Mouse (Mus musculus): ENCODE measurements around the gene Tmem218. TPM values are rescaled to one million over a fixed set of nuclear protein-coding genes. Genes with fewer than 3 reads are reported as not detected.

The Tmem218 gene
- polyA plus RNA-seq, 1 experiment from 2014 or later = 11.9 TPM

DNA sequence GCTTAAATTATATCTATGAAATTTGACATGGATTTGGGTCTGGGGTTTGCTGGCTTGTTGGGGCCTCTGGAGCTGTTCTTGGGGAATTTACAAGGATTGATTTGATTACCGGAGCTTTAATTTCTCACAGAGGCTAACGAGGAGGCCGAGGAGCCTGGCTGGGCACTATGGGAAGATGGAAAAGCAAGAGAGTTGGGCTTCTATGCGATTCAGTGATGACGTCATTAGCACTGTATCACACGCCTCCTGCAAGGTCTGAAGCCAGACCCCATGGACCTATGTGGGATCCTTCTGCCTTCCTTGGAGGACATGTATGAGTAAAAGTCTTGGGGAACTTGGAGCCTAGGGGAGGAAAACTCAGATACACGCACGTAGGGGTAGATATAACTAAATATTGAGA lies 30.5 kb upstream of the Tmem218 start:
- DNase-seq (ENCODE audit: low spot score) (no peak), ATAC-seq (no peak)
- Histone ChIP-seq H3K4me2 (replicated peaks; ENCODE audit: low read depth, low read length) (no peak overlapping the region), H3K9me3 (ENCODE audit: low read length) (no peaks in the 10 kb centered on the region), H3K36me3 (ENCODE audit: insufficient read depth, low read length) (no peaks in the 10 kb centered on the region), H3K4me1 (ENCODE audit: insufficient read depth, low read depth, low read length) (peaks cover 4% of the 10 kb centered on the region; the same call in 1 of the 2 replicates), H3K27me3 (replicated peaks; ENCODE audit: insufficient read depth, low read length) (no peaks in the 10 kb centered on the region), H3K4me3 (ENCODE audit: low read depth, low read length) (no peak overlapping the region), H3K27ac (ENCODE audit: low read length) (no peak overlapping the region), H3K9ac (replicated peaks; ENCODE audit: low read depth) (no peak overlapping the region)
- 62% methylated on average over 8 of the region's 8 CpGs for WGBS
- TF ChIP-seq EP300 (IDR thresholded peaks at IDR 0.05) (no peak), CTCF (IDR thresholded peaks at IDR 0.05) (no peak)

DNA sequence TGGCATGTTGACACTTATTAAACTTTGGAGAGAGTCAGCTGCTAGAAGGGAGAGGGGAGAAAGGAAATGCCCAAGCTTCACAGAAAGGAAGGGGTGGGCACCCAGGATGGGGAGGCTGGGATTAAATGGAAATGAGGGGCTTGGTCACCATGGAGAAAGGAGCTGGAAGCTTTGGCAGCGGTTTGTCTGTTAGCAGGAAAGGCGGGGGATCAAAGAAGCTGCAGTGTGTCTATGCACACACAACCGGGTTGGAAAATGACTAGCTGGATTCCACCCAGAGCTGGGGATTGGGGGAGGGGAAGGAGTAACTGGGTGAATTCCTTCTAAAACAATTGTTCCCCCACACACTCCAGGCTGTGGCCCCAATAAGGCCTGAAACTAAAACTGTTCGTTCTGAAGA lies 29.1 kb upstream of the Tmem218 start:
- Histone ChIP-seq H3K9ac (replicated peaks; ENCODE audit: low read depth) (no peak overlapping the region), H3K27ac (ENCODE audit: low read length) (no peak overlapping the region), H3K4me2 (replicated peaks; ENCODE audit: low read depth, low read length) (no peak overlapping the region), H3K9me3 (ENCODE audit: low read length) (no peaks in the 10 kb centered on the region), H3K27me3 (replicated peaks; ENCODE audit: insufficient read depth, low read length) (no peaks in the 10 kb centered on the region), H3K4me1 (ENCODE audit: insufficient read depth, low read depth, low read length) (peaks cover 4% of the 10 kb centered on the region; the same call in 1 of the 2 replicates), H3K4me3 (ENCODE audit: low read depth, low read length) (no peak overlapping the region), H3K36me3 (ENCODE audit: insufficient read depth, low read length) (no peaks in the 10 kb centered on the region)
- WGBS = 29% methylated on average over 4 of the region's 4 CpGs
- ATAC-seq (no peak), DNase-seq (ENCODE audit: low spot score) (no peak)
- TF ChIP-seq EP300 (IDR thresholded peaks at IDR 0.05) (no peak), CTCF (IDR thresholded peaks at IDR 0.05) (no peak)

DNA sequence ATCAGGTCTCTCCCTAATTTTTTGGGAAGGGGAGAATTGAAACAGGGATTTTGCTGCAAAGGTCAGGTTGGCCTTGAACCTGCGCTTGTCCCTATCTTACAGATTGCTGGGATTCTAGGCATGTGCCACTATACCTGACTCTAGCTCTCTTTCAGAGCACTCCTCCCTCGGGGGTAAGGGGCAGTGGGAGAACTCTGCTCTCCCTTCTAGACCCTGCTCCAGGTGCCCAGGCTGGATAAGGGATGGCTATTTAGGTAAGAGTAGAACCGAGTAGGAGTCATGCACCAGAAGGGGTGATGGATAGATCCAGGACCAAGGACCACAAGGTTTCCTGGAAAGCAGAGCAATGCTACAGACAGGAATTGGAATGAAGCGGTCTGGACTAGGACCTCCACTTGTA lies 28.4 kb upstream of the Tmem218 start:
- 89% methylated on average over 4 of the region's 4 CpGs for WGBS
- no peaks in the 10 kb centered on the region for H3K36me3 ChIP-seq (ENCODE audit: insufficient read depth, low read length)
- no peaks in the 10 kb centered on the region for H3K27me3 ChIP-seq (replicated peaks; ENCODE audit: insufficient read depth, low read length)
- no peak overlapping the region for H3K4me3 ChIP-seq (ENCODE audit: low read depth, low read length)
- no peak for DNase-seq (ENCODE audit: low spot score)
- no peak overlapping the region for H3K9ac ChIP-seq (replicated peaks; ENCODE audit: low read depth)
- TF ChIP-seq CTCF (IDR thresholded peaks at IDR 0.05) (no peak), EP300 (IDR thresholded peaks at IDR 0.05) (no peak)
- H3K4me2 ChIP-seq (replicated peaks; ENCODE audit: low read depth, low read length) = no peak overlapping the region
- peaks cover 4% of the 10 kb centered on the region; the same call in 1 of the 2 replicates for H3K4me1 ChIP-seq (ENCODE audit: insufficient read depth, low read depth, low read length)
- no peak for ATAC-seq
- H3K9me3 ChIP-seq (ENCODE audit: low read length) = no peaks in the 10 kb centered on the region
- no peak overlapping the region for H3K27ac ChIP-seq (ENCODE audit: low read length)

DNA sequence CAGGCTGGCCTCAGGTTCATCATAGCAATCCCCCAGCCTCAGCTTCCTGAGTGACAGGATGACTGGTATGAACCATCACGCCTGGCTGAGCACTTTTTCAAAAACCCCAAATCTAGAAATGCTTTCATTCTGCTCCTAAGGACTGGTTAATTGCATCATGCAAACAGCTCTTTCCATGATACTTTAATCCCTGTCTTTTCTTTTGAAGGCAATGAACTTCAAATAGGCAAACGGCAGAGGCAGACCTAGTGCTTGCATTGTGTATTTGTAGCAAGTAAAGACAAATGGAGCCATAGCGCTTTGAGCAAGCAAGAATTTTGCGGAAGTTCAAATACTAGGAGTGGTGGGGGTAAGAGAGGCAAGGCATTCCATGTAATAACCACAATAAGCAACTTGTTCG lies 26.4 kb upstream of the Tmem218 start:
- H3K4me2 ChIP-seq (replicated peaks; ENCODE audit: low read depth, low read length) = no peak overlapping the region
- no peaks in the 10 kb centered on the region for H3K27me3 ChIP-seq (replicated peaks; ENCODE audit: insufficient read depth, low read length)
- no peak overlapping the region for H3K9ac ChIP-seq (replicated peaks; ENCODE audit: low read depth)
- peaks cover 4% of the 10 kb centered on the region; the same call in 1 of the 2 replicates for H3K4me1 ChIP-seq (ENCODE audit: insufficient read depth, low read depth, low read length)
- H3K36me3 ChIP-seq (ENCODE audit: insufficient read depth, low read length) = no peaks in the 10 kb centered on the region
- no peak overlapping the region for H3K27ac ChIP-seq (ENCODE audit: low read length)
- no peak overlapping the region for H3K4me3 ChIP-seq (ENCODE audit: low read depth, low read length)
- WGBS = 62% methylated on average over 5 of the region's 5 CpGs
- ATAC-seq (no peak), DNase-seq (ENCODE audit: low spot score) (no peak)
- TF ChIP-seq EP300 (IDR thresholded peaks at IDR 0.05) (no peak), CTCF (IDR thresholded peaks at IDR 0.05) (no peak)
- no peaks in the 10 kb centered on the region for H3K9me3 ChIP-seq (ENCODE audit: low read length)

DNA sequence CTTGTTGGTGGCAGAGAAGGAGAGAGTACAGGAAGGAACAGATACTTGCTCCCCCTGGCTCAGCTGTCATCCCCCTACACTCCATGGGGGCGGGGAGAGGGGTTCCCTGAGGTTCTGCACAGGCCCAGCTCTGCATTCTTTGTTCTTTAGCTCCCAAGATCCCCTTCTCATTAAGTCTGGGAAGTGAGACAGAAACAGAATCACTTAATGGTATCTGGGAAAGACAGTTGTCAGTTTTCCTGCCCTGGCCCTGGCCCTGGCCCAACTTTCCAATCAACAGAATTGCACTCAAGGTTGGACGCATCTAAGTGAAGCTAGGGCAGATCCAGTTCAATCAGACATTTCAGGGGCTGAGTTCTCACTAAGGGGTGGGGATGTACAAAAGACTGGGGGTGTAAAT lies 24.8 kb upstream of the Tmem218 start:
- Histone ChIP-seq H3K9me3 (ENCODE audit: low read length) (no peaks in the 10 kb centered on the region), H3K4me2 (replicated peaks; ENCODE audit: low read depth, low read length) (no peak overlapping the region), H3K27ac (ENCODE audit: low read length) (no peak overlapping the region), H3K4me3 (ENCODE audit: low read depth, low read length) (no peak overlapping the region), H3K27me3 (replicated peaks; ENCODE audit: insufficient read depth, low read length) (no peaks in the 10 kb centered on the region), H3K9ac (replicated peaks; ENCODE audit: low read depth) (no peak overlapping the region), H3K4me1 (ENCODE audit: insufficient read depth, low read depth, low read length) (peaks cover 4% of the 10 kb centered on the region; the same call in 1 of the 2 replicates), H3K36me3 (ENCODE audit: insufficient read depth, low read length) (no peaks in the 10 kb centered on the region)
- no peak for DNase-seq (ENCODE audit: low spot score)
- TF ChIP-seq EP300 (IDR thresholded peaks at IDR 0.05) (no peak), CTCF (IDR thresholded peaks at IDR 0.05) (no peak)
- ATAC-seq = no peak
- WGBS = 75% methylated on average over 2 of the region's 2 CpGs

DNA sequence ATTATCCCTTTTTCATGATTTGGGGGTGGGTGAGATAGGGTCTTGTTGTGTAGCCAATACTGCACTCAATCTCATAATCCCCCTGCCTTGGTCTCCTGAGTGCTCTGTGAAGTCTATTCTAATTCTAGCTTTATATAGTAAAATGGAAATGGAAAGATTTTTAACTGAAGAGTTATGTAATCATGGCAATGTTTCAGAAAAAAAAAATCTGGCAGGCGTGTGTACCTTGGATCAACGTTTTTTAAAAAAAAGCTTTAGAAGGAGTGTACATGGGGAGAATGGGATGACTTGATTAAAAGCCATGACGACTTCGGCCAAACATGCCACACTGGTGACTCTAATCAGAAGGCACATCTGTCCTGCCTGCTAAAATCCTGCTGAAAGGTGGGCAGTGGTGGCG lies 20.6 kb upstream of the Tmem218 start:
- Histone ChIP-seq H3K4me2 (replicated peaks; ENCODE audit: low read depth, low read length) (no peak overlapping the region), H3K4me3 (ENCODE audit: low read depth, low read length) (no peak overlapping the region), H3K9ac (replicated peaks; ENCODE audit: low read depth) (no peak overlapping the region), H3K4me1 (ENCODE audit: insufficient read depth, low read depth, low read length) (no peaks in the 10 kb centered on the region), H3K27me3 (replicated peaks; ENCODE audit: insufficient read depth, low read length) (no peaks in the 10 kb centered on the region), H3K36me3 (ENCODE audit: insufficient read depth, low read length) (no peaks in the 10 kb centered on the region), H3K27ac (ENCODE audit: low read length) (no peak overlapping the region), H3K9me3 (ENCODE audit: low read length) (no peaks in the 10 kb centered on the region; the same call in 1 of the 2 replicates)
- DNase-seq (ENCODE audit: low spot score) (no peak), ATAC-seq (no peak)
- WGBS = 65% methylated on average over 5 of the region's 5 CpGs
- TF ChIP-seq CTCF (IDR thresholded peaks at IDR 0.05) (no peak), EP300 (IDR thresholded peaks at IDR 0.05) (no peak)

DNA sequence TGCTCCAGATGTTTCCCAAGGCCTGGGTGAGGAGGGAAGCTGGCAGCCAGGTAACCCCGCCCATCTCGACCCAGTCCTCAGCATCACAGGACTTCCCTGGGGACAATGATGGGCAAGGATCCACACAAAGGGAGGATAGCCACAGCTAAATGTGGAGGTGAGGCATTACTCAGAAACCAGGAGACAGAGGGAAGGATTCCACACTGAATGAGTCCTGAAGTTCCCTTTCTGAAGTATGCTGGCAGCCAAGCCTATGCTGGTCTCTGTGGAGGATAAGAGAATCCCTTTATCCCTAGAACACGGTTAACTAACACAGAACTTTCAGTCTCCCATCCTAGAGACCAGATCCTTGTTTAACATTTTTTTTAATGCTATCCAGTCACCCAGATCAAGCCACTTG lies 20.0 kb upstream of the Tmem218 start:
- Histone ChIP-seq H3K36me3 (ENCODE audit: insufficient read depth, low read length) (no peaks in the 10 kb centered on the region), H3K9me3 (ENCODE audit: low read length) (no peaks in the 10 kb centered on the region; the same call in 1 of the 2 replicates), H3K4me2 (replicated peaks; ENCODE audit: low read depth, low read length) (no peak overlapping the region), H3K4me3 (ENCODE audit: low read depth, low read length) (no peak overlapping the region), H3K27ac (ENCODE audit: low read length) (no peak overlapping the region), H3K9ac (replicated peaks; ENCODE audit: low read depth) (no peak overlapping the region), H3K27me3 (replicated peaks; ENCODE audit: insufficient read depth, low read length) (no peaks in the 10 kb centered on the region), H3K4me1 (ENCODE audit: insufficient read depth, low read depth, low read length) (no peaks in the 10 kb centered on the region)
- ATAC-seq = no peak
- no peak for TF ChIP-seq EP300 (IDR thresholded peaks at IDR 0.05)
- no peak for TF ChIP-seq CTCF (IDR thresholded peaks at IDR 0.05)
- 87% methylated on average over 3 of the region's 3 CpGs for WGBS
- no peak for DNase-seq (ENCODE audit: low spot score)

Measured in lung, postnatal 0 days (tissue).